37 mouse cellular contexts compared by ENCODE assay signal in genomic region chr6:30570012-30570411, GRCm38 (mm10). TPM values are rescaled to one million over a fixed set of nuclear protein-coding genes. Genes with fewer than 3 reads are reported as not detected.
A peak's percentile ranks its signal among the peaks of the same experiment; 100 is the strongest.
DNase-seq lines count a peak whose midpoint lies in the region; ATAC-seq and TF ChIP-seq lines count a peak whose summit lies in the region.
"Had no signal": no experiment of that assay in that cellular context is flagged by ENCODE, and none has a peak within 500 bp of the region (broad histone marks: within the 10 kb centered on the region; RNA-seq: fewer than 3 reads in every experiment).

No protein-coding gene starts in this region.

- no peak for TF ChIP-seq CTCF in heart, adult 2 months (IDR thresholded peaks at IDR 0.05)
- TF ChIP-seq CTCF in stomach, postnatal 0 days (IDR thresholded peaks at IDR 0.05; ENCODE audit: low read depth): no peak

- no peak overlapping the region for H3K4me2 ChIP-seq in forebrain, embryonic 16.5 days (ENCODE audit: low read length)
- no peak overlapping the region for H3K4me2 ChIP-seq in stomach, postnatal 0 days (replicated peaks; ENCODE audit: low read depth)
- H3K4me2 ChIP-seq: embryonic facial prominence, embryonic 15.5 days; forebrain, embryonic 13.5 days; heart, embryonic 12.5 days; kidney, embryonic 15.5 days; limb, embryonic 15.5 days; liver, embryonic 13.5 days; midbrain, embryonic 13.5 days had no signal

- no peaks in the 10 kb centered on the region for H3K79me2 ChIP-seq in heart, adult 2 months (replicated peaks; ENCODE audit: control insufficient read depth, insufficient read depth, low read length)

- no peak overlapping the region for H3K9ac ChIP-seq in forebrain, embryonic 16.5 days (replicated peaks; ENCODE audit: low read depth, low read length)
- H3K9ac ChIP-seq in heart, adult 2 months (ENCODE audit: low read depth, low read length): no peak overlapping the region
- H3K9ac ChIP-seq in stomach, postnatal 0 days (ENCODE audit: low read length): no peak overlapping the region
- H3K9ac ChIP-seq: embryonic facial prominence, embryonic 15.5 days; heart, embryonic 12.5 days; kidney, embryonic 15.5 days; limb, embryonic 15.5 days; liver, embryonic 13.5 days; midbrain, embryonic 13.5 days had no signal

- ATAC-seq in forebrain, embryonic 16.5 days: no peak
- ATAC-seq in stomach, postnatal 0 days (ENCODE audit: low FRiP score, low TSS enrichment): peak; percentile 51; the same call in 1 of the 2 replicates
- ATAC-seq: forebrain, embryonic 13.5 days; lung, postnatal 0 days; midbrain, embryonic 13.5 days had no signal

- 95% methylated on average over 5 of the region's 5 CpGs for WGBS in forebrain, embryonic 10.5 days
- 91% methylated on average over 5 of the region's 5 CpGs for WGBS in forebrain, embryonic 16.5 days
- WGBS in heart, adult 2 months: 62% methylated on average over 5 of the region's 5 CpGs
- WGBS in stomach, postnatal 0 days: 69% methylated on average over 5 of the region's 5 CpGs

- no peak for TF ChIP-seq POLR2A in heart, adult 2 months (IDR thresholded peaks at IDR 0.05; ENCODE audit: insufficient read depth, low read depth, low read length)

- peaks cover 24% of the 10 kb centered on the region for H3K4me1 ChIP-seq in forebrain, embryonic 10.5 days
- peaks cover 10% of the 10 kb centered on the region for H3K4me1 ChIP-seq in forebrain, embryonic 16.5 days (replicated peaks; ENCODE audit: control insufficient read depth, insufficient read depth, low read length)
- no peaks in the 10 kb centered on the region; the same call in 1 of the 2 replicates for H3K4me1 ChIP-seq in heart, adult 2 months (ENCODE audit: control insufficient read depth, insufficient read depth, low read length)
- no peaks in the 10 kb centered on the region for H3K4me1 ChIP-seq in stomach, postnatal 0 days (replicated peaks; ENCODE audit: control insufficient read depth, insufficient read depth)
- H3K4me1 ChIP-seq: liver, embryonic 13.5 days had no signal

- intact Hi-C loops in heart, adult 2 months (cut with DNase I): no loop called here

- H3K36me3 ChIP-seq in forebrain, embryonic 10.5 days (replicated peaks): no peaks in the 10 kb centered on the region
- H3K36me3 ChIP-seq in forebrain, embryonic 16.5 days (ENCODE audit: control insufficient read depth, insufficient read depth): no peaks in the 10 kb centered on the region
- no peaks in the 10 kb centered on the region for H3K36me3 ChIP-seq in heart, adult 2 months (ENCODE audit: control insufficient read depth, insufficient read depth, low read length)
- H3K36me3 ChIP-seq in stomach, postnatal 0 days (ENCODE audit: control insufficient read depth, insufficient read depth, low read length): no peaks in the 10 kb centered on the region
- H3K36me3 ChIP-seq: embryonic facial prominence, embryonic 10.5 days; embryonic facial prominence, embryonic 15.5 days; heart, embryonic 12.5 days; kidney, embryonic 15.5 days; limb, embryonic 15.5 days; liver, embryonic 13.5 days; midbrain, embryonic 13.5 days had no signal

- TF ChIP-seq EP300 in heart, adult 2 months (IDR thresholded peaks at IDR 0.05; ENCODE audit: insufficient read depth, low read depth, low read length): no peak
- TF ChIP-seq EP300 in stomach, postnatal 0 days (optimal IDR thresholded peaks at IDR 0.05): no peak

- peak overlapping the region; percentile 2; the same call in 1 of the 2 replicates for H3K27ac ChIP-seq in forebrain, embryonic 10.5 days
- no peak overlapping the region for H3K27ac ChIP-seq in forebrain, embryonic 16.5 days (ENCODE audit: low read length)
- H3K27ac ChIP-seq in heart, adult 2 months: no peak overlapping the region
- no peak overlapping the region for H3K27ac ChIP-seq in stomach, postnatal 0 days (replicated peaks)
- H3K27ac ChIP-seq: embryonic facial prominence, embryonic 10.5 days; embryonic facial prominence, embryonic 15.5 days; forebrain, embryonic 13.5 days; kidney, embryonic 15.5 days; liver, embryonic 13.5 days; macrophage; midbrain, embryonic 13.5 days had no signal

- H3K27me3 ChIP-seq in forebrain, embryonic 10.5 days (ENCODE audit: poor library complexity, severe bottlenecking): no peaks in the 10 kb centered on the region
- no peaks in the 10 kb centered on the region for H3K27me3 ChIP-seq in forebrain, embryonic 16.5 days (replicated peaks; ENCODE audit: control insufficient read depth, insufficient read depth, low read length)
- H3K27me3 ChIP-seq in heart, adult 2 months (ENCODE audit: control insufficient read depth, insufficient read depth, low read length): no peaks in the 10 kb centered on the region
- no peaks in the 10 kb centered on the region for H3K27me3 ChIP-seq in stomach, postnatal 0 days (ENCODE audit: control insufficient read depth, insufficient read depth, low read length)
- H3K27me3 ChIP-seq: embryonic facial prominence, embryonic 15.5 days; forebrain, embryonic 13.5 days; heart, embryonic 12.5 days; kidney, embryonic 15.5 days; limb, embryonic 15.5 days; liver, embryonic 13.5 days; midbrain, embryonic 13.5 days had no signal

- no peaks in the 10 kb centered on the region for H3K9me3 ChIP-seq in forebrain, embryonic 10.5 days
- H3K9me3 ChIP-seq in forebrain, embryonic 16.5 days (ENCODE audit: control insufficient read depth, low read length): no peaks in the 10 kb centered on the region
- H3K9me3 ChIP-seq in stomach, postnatal 0 days (ENCODE audit: control insufficient read depth, low read length): no peaks in the 10 kb centered on the region
- H3K9me3 ChIP-seq: embryonic facial prominence, embryonic 10.5 days; embryonic facial prominence, embryonic 15.5 days; forebrain, embryonic 13.5 days; heart, embryonic 12.5 days; kidney, embryonic 15.5 days; limb, embryonic 15.5 days; liver, embryonic 13.5 days; midbrain, embryonic 13.5 days had no signal

- H3K4me3 ChIP-seq in forebrain, embryonic 10.5 days: no peak overlapping the region
- H3K4me3 ChIP-seq in forebrain, embryonic 16.5 days (replicated peaks; ENCODE audit: low read length): no peak overlapping the region
- no peak overlapping the region for H3K4me3 ChIP-seq in heart, adult 2 months
- no peak overlapping the region for H3K4me3 ChIP-seq in stomach, postnatal 0 days (ENCODE audit: low read depth, low read length)
- H3K4me3 ChIP-seq: embryonic facial prominence, embryonic 10.5 days; embryonic facial prominence, embryonic 15.5 days; forebrain, embryonic 13.5 days; heart, embryonic 12.5 days; kidney, embryonic 15.5 days; limb, embryonic 15.5 days; liver, embryonic 13.5 days; midbrain, embryonic 13.5 days had no signal

- no peak for DNase-seq in forebrain, embryonic 10.5 days (ENCODE audit: extremely low spot score, low spot score)
- DNase-seq in heart, postnatal 4 days: peak; percentile 50
- no peak for DNase-seq in heart, adult 2 months
- peak; percentile 18 for DNase-seq in right cerebral cortex, postnatal 25 days
- no peak for DNase-seq in right cerebral cortex, postnatal 36 days (ENCODE audit: low spot score in 2 of 2)
- no peak for DNase-seq in stomach, postnatal 0 days (ENCODE audit: low spot score)
- no peak for DNase-seq in lung, postnatal 4 days
- DNase-seq: adrenal gland, postnatal 25 days; cerebellum, adult 2 months; cerebellum, postnatal 14 days; heart, postnatal 14 days; kidney, adult 18-20 months; kidney, postnatal 25 days; left cerebral cortex, postnatal 4 days; liver, embryonic 13.5 days; lung, adult 18-20 months; right cerebral cortex, postnatal 4 days had no signal

RNA-seq across cellular contexts. Expression of gene Cpa4, which starts 1.8 kb away (rescaled TPM):
- 2.9 and 3.4 TPM in 2 replicates for polyA plus RNA-seq in forebrain, embryonic 10.5 days (2016; fragmentation: Nextera tagmentation; extraction: Ambion mirVana)
- polyA plus RNA-seq in forebrain, embryonic 16.5 days (2015; fragmentation: Nextera tagmentation; extraction: Ambion mirVana): 1.0 and 1.6 TPM in 2 replicates
- total RNA-seq in heart, postnatal 4 days (2021): under 1 TPM; 0.16 to 0.19 TPM
- not detected for total RNA-seq in heart, adult 2 months (2021)
- polyA plus RNA-seq in heart, adult 2 months (2012; rRNA removed): not detected in 2 replicates
- polyA plus RNA-seq in stomach, postnatal 0 days (2015; fragmentation: Nextera tagmentation; extraction: Ambion mirVana): 32.7 and 33.7 TPM in 2 replicates
- total RNA-seq: gastrocnemius, adult 8-10 months; heart, postnatal 14 days; layer of hippocampus, adult 18-20 months; layer of hippocampus, postnatal 10 days; megakaryocyte-erythroid progenitor cell, adult 5-6 weeks; MEL had no signal
- polyA plus RNA-seq: gonadal fat pad, adult 2 months; macrophage; testis, adult 2 months had no signal

RNA-seq across cellular contexts. Expression of gene Cpa2, which starts 28.6 kb away (rescaled TPM):
- polyA plus RNA-seq in forebrain, embryonic 10.5 days (2016; fragmentation: Nextera tagmentation; extraction: Ambion mirVana): 11.9 and 15.6 TPM in 2 replicates
- 2.4 and 5.1 TPM in 2 replicates for polyA plus RNA-seq in forebrain, embryonic 16.5 days (2015; fragmentation: Nextera tagmentation; extraction: Ambion mirVana)
- total RNA-seq in heart, postnatal 4 days (2021): 1 to 10 TPM; 1.2 to 1.4 TPM
- not detected for total RNA-seq in heart, adult 2 months (2021)
- polyA plus RNA-seq in heart, adult 2 months (2012; rRNA removed): 0.12 TPM in 1 of 2 replicates, not detected in the other
- 1.7 and 2.6 TPM in 2 replicates for polyA plus RNA-seq in stomach, postnatal 0 days (2015; fragmentation: Nextera tagmentation; extraction: Ambion mirVana)
- total RNA-seq: heart, postnatal 14 days; megakaryocyte-erythroid progenitor cell, adult 5-6 weeks had no signal

RNA-seq across cellular contexts. Expression of gene Cpa5, which starts 40.8 kb away (rescaled TPM):
- 0.51 and 0.84 TPM in 2 replicates for polyA plus RNA-seq in forebrain, embryonic 10.5 days (2016; fragmentation: Nextera tagmentation; extraction: Ambion mirVana)
- not detected in 2 replicates for polyA plus RNA-seq in forebrain, embryonic 16.5 days (2015; fragmentation: Nextera tagmentation; extraction: Ambion mirVana)
- total RNA-seq in heart, postnatal 4 days (2021): under 1 TPM; 0.20 to 0.38 TPM
- not detected for total RNA-seq in heart, adult 2 months (2021)
- not detected in 2 replicates for polyA plus RNA-seq in heart, adult 2 months (2012; rRNA removed)
- 0.16 and 0.18 TPM in 2 replicates for polyA plus RNA-seq in stomach, postnatal 0 days (2015; fragmentation: Nextera tagmentation; extraction: Ambion mirVana)
- total RNA-seq: adrenal gland, adult 18-20 months; adrenal gland, postnatal 25 days; gastrocnemius, adult 8-10 months; heart, postnatal 14 days; layer of hippocampus, adult 18-20 months; layer of hippocampus, postnatal 10 days; left cerebral cortex, postnatal 4 days; megakaryocyte-erythroid progenitor cell, adult 5-6 weeks; MEL had no signal
- polyA plus RNA-seq: cerebellum, adult 2 months; frontal cortex, adult 2 months; liver, embryonic 13.5 days; lung, postnatal 0 days; macrophage; midbrain, embryonic 13.5 days; neural tube, embryonic 14.5 days had no signal

Comparison
In these comparisons a context has a peak if more than half of its experiments do, and no peak if none do; other contexts are left out.
1. DNase-seq: peak in heart, postnatal 4 days (single experiment) and right cerebral cortex, postnatal 25 days (single experiment); none in forebrain, embryonic 10.5 days (single experiment), heart, adult 2 months (0 of 2), right cerebral cortex, postnatal 36 days (0 of 2), stomach, postnatal 0 days (single experiment) and lung, postnatal 4 days (0 of 2).